Mouse (Mus musculus) 416B (cell line): ENCODE measurements around the gene Pigg.
"Not testable (repeated sequence)": the region's sequence is repeated elsewhere in the genome, so short reads cannot be mapped to it uniquely, and the experiment has no call there.

Experiments used
- DNase-seq: peaks from one replicate; pipeline ENCODE4 v3.0.0; 2011; ENCODE audit warnings: low read depth

Pigg gene

GRCm38 (mm10) chr5:108312224-108313064, at the start of gene Pigg:
Pigg (plus strand) TSS chr5:108312609.
- DNase-seq, result peak; percentile 92

GRCm38 (mm10) chr5:108262722-108263121, 49.7 kb upstream of the Pigg start:
- DNase-seq, result no peak

GRCm38 (mm10) chr5:108263785-108264184, 48.6 kb upstream of the Pigg start:
- DNase-seq, result not testable (repeated sequence)

DNA sequence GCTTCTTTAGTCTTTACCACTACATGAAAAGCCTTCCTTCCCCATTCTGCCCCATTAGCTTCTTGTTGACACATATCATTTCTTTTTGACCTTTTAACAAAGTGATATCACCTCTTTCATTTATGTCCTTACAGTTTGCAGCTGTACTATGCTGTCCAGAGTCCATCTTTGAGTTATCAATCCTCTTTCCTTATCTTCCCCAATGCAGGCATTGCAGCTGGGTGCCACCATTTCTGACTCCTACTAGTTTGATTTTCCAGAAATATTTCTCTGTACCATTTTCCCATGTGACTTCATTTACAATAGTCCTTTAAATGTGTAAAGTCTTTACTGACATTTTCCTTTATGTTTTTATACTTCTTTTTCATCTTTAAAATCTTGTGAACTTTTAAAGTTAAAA, 45.4 kb upstream of the Pigg start:
- DNase-seq, result no peak

DNA sequence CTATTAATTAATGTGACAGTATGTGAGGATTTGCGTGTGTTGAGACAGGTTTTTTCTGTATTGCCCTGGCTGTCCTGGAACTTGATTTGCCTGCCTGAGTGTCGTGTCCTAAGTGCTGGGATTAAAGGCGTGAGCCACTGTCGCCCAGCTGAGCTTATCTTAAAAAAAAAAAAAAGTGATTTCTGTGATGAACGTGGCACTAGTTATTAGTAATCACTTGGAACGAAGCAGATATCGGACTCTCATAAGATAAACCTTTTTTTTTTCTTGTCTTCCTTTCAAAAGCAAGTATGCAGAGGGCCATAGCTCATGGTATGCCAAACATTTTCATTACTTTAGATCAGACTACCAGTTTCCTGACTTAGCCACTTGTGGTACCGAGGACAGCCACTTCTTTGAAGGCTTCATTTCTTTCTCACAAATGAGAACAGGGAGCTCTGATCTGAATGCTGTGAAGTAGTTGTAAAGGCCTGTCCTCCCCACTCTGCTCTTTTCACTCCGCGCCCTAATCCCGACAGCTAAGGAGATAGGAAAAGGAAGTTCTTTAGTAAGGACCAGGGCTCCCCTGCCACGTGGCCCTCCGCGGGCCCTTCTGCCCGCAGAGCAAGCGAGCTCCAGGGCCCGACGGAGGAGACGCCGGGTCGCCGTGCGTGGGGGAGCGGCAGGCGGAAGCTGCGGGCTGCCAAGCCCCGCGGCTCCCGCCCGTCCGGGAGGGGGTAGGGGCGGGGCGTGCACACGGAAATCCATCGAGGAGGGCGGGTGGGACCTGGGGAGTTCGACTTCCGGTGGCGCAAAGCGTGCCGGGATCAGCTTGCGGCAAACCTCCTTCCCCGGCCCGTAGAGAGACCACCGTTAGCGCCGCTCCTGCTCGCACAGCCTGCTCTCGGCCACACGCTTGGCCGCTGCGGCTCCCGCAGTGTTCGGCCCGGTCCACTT, 44.0 kb upstream of the Pigg start, which contains the start of gene Dr1:
Gene Dr1 (plus strand): TSS at position 771 of the 936 bp plus-strand sequence.
- peak; percentile 92 for DNase-seq

DNA sequence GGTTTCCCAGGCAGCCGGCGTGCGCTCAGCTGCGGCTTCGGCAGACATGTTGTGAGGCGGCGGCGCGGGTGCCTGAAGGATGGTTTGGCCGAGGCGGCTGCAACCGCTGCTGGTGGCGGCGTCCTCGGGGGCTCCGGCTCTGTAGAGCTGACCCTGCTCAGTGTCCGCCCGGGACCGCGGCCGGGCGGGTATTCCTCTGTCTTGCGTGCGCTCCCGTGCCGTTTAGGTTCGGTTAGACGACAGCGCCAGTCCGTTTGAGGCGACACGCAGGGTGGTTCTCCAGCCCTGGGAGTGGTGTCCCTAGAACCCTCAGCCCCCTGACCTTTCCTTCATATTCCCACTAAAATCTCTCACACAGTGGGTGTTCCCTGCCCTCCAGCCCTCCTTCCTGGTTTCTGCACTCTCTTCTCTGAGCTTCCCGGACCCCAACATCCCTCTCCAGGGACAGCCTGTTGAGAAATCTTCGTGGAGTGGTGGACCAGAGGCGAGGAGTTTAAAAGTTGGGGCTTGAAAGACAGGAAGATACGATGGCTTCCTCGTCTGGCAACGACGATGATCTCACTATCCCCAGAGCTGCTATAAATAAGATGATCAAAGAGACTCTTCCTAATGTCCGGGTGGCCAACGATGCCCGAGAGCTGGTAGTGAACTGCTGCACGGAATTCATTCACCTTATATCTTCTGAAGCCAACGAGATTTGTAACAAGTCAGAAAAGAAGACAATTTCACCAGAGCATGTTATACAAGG, 43.2 kb upstream of the Pigg start:
- DNase-seq, result peak; percentile 58

DNA sequence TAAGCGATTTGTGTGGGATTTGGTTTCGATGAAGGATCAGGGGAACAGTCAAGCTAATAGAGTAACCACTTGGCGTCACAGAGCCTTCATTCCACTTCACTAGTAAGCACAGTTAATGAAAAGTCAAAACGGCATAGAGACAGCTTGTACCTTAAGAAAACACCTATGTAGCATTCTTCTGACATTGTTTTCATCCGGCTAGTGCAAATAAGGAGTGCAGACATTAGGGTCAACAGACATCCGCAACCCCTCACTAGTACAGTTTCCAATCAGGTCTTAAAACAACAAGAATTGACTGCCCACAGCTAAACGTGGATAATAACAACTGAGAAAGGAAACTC, 42.6 kb upstream of the Pigg start:
- DNase-seq, result no peak

- peak; percentile 44 for DNase-seq
These were observed 42.0 kb upstream of the Pigg start for GRCm38 (mm10) chr5:108270415-108270814.

DNA sequence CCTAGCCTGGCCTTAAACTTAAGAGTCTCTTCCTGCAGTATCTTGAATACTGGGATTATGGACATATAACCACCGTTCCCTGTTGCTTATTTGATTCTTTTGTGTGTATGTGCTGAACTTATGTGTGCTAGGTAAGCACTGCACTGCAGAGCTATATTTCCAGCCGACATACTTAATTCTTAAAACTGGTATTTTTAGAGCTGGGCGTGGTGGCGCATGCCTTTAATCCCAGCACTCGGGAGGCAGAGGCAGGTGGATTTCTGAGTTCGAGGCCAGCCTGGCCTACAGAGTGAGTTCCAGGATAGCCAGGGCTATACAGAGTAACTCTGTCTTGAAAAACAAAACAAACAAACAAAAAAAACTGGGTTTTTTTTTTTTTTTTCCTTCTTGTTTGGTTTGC, 41.1 kb upstream of the Pigg start:
- DNase-seq, result not testable (repeated sequence)

- peak; percentile 93 for DNase-seq
These were observed 25.5 kb upstream of the Pigg start for GRCm38 (mm10) chr5:108286957-108287356.

DNA sequence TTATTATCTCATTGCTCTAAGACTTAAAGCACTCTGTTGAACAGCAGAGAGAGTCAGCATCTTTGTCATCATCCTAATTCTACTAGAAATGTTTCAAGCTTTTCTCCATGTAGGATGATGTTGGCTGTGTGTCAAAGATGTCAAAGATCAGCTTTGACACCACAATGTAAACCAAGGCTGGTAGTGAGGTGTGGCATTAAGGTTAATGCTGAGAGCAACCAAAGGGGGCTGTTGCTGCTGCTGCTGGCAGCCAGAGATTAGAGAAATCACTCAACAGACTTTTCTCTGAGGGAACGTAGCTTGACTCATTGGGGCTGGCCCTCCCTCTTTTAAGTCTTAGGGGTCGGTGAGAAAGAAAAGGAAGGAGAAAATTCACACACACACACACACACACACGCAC, 10.8 kb upstream of the Pigg start:
- DNase-seq, result no peak

GRCm38 (mm10) chr5:108313065-108313860, 854 bp downstream of the Pigg start:
- no peak for DNase-seq

GRCm38 (mm10) chr5:108331051-108331450, 18.6 kb downstream of the Pigg start:
- no peak for DNase-seq

GRCm38 (mm10) chr5:108337385-108337784, 25.0 kb downstream of the Pigg start:
- peak; percentile 39 for DNase-seq

GRCm38 (mm10) chr5:108338049-108338448, 25.6 kb downstream of the Pigg start:
- DNase-seq, result no peak

DNA sequence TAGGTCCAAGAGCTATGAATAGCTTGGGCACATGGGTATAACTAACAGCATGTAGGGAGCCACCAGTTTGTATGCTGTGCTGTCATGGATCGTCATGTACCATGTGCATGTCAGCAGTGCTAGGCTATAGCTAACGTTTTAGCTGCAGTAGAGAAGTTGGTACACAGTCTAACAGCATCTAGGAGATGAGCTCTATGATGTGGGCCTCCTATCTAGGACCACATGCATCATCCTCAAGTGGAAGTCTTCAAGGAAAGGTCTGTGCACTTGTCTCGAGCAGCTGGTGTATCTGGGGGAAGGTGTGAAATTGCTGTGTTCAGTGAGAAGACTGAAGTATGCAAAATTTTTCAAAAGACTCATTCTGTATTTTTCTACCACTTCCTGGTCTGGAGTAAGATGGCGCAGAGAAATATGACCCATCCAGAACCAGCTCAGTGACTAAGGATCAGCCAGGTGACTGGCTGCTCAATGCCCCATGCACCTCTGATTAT, 31.3 kb downstream of the Pigg start:
- DNase-seq, result no peak

GRCm38 (mm10) chr5:108345313-108346071, 33.1 kb downstream of the Pigg start:
- DNase-seq, result peak; percentile 93

GRCm38 (mm10) chr5:108347843-108348242, 35.4 kb downstream of the Pigg start:
- DNase-seq, result no peak

GRCm38 (mm10) chr5:108349511-108350148, 37.2 kb downstream of the Pigg start:
- DNase-seq, result no peak

- no peak for DNase-seq
These were observed 41.6 kb downstream of the Pigg start for GRCm38 (mm10) chr5:108354056-108354455.
